Comparison of ENCODE assay signal across 24 mouse cellular contexts in genomic region chr9:124412921-124413320, GRCm38 (mm10).
DNase-seq lines count a peak whose midpoint lies in the region; ATAC-seq lines count a peak whose summit lies in the region.
"Had no signal": no experiment of that assay in that cellular context is flagged by ENCODE, and none has a peak within 500 bp of the region (broad histone marks: within the 10 kb centered on the region; RNA-seq: fewer than 3 reads in every experiment).

No protein-coding gene starts in this region.

- no peaks in the 10 kb centered on the region for H3K36me3 ChIP-seq in forebrain, embryonic 11.5 days (ENCODE audit: control insufficient read depth, insufficient read depth, low read length)
- H3K36me3 ChIP-seq: embryonic facial prominence, embryonic 12.5 days; embryonic facial prominence, embryonic 15.5 days; forebrain, embryonic 12.5 days; forebrain, embryonic 15.5 days; heart, embryonic 12.5 days; heart, embryonic 15.5 days; hindbrain, embryonic 10.5 days; hindbrain, embryonic 13.5 days had no signal

- H3K4me3 ChIP-seq in forebrain, embryonic 11.5 days (ENCODE audit: low read depth, low read length) = no peak overlapping the region
- H3K4me3 ChIP-seq: embryonic facial prominence, embryonic 12.5 days; embryonic facial prominence, embryonic 15.5 days; forebrain, embryonic 12.5 days; forebrain, embryonic 15.5 days; heart, embryonic 12.5 days; heart, embryonic 15.5 days; hindbrain, embryonic 10.5 days; hindbrain, embryonic 13.5 days had no signal

- H3K9me3 ChIP-seq in forebrain, embryonic 11.5 days (ENCODE audit: control insufficient read depth, low read length) = no peaks in the 10 kb centered on the region
- H3K9me3 ChIP-seq: embryonic facial prominence, embryonic 12.5 days; embryonic facial prominence, embryonic 15.5 days; forebrain, embryonic 12.5 days; forebrain, embryonic 15.5 days; heart, embryonic 12.5 days; heart, embryonic 15.5 days; hindbrain, embryonic 10.5 days; hindbrain, embryonic 13.5 days had no signal

- H3K27ac ChIP-seq in forebrain, embryonic 11.5 days (ENCODE audit: low read depth, low read length) = no peak overlapping the region
- H3K27ac ChIP-seq: embryonic facial prominence, embryonic 12.5 days; embryonic facial prominence, embryonic 15.5 days; forebrain, embryonic 12.5 days; forebrain, embryonic 15.5 days; heart, embryonic 15.5 days; hindbrain, embryonic 10.5 days; hindbrain, embryonic 13.5 days had no signal

- H3K9ac ChIP-seq in forebrain, embryonic 11.5 days (ENCODE audit: low read length) = no peak overlapping the region
- H3K9ac ChIP-seq: embryonic facial prominence, embryonic 12.5 days; embryonic facial prominence, embryonic 15.5 days; forebrain, embryonic 12.5 days; forebrain, embryonic 15.5 days; heart, embryonic 12.5 days; heart, embryonic 15.5 days; hindbrain, embryonic 13.5 days had no signal

- H3K4me2 ChIP-seq in forebrain, embryonic 11.5 days (ENCODE audit: low read depth, low read length, severe bottlenecking) = no peak overlapping the region
- H3K4me2 ChIP-seq: embryonic facial prominence, embryonic 12.5 days; embryonic facial prominence, embryonic 15.5 days; forebrain, embryonic 12.5 days; forebrain, embryonic 15.5 days; heart, embryonic 12.5 days; heart, embryonic 15.5 days; hindbrain, embryonic 13.5 days had no signal

- no peaks in the 10 kb centered on the region for H3K4me1 ChIP-seq in forebrain, embryonic 11.5 days (replicated peaks; ENCODE audit: control insufficient read depth, insufficient read depth, low read length)
- H3K4me1 ChIP-seq: embryonic facial prominence, embryonic 12.5 days; embryonic facial prominence, embryonic 15.5 days; forebrain, embryonic 12.5 days; forebrain, embryonic 15.5 days; heart, embryonic 12.5 days; heart, embryonic 15.5 days; hindbrain, embryonic 10.5 days; hindbrain, embryonic 13.5 days had no signal

- H3K27me3 ChIP-seq in forebrain, embryonic 11.5 days (ENCODE audit: control insufficient read depth, insufficient read depth, low read length) = no peaks in the 10 kb centered on the region
- H3K27me3 ChIP-seq: embryonic facial prominence, embryonic 12.5 days; embryonic facial prominence, embryonic 15.5 days; forebrain, embryonic 12.5 days; forebrain, embryonic 15.5 days; heart, embryonic 12.5 days; heart, embryonic 15.5 days; hindbrain, embryonic 13.5 days had no signal

- DNase-seq in CD4-positive helper T cell, adult 2 months (ENCODE audit: low read depth, low spot score) = peak; percentile 56
- DNase-seq in CD4-positive, CD25-positive, alpha-beta regulatory T cell, adult 2 months (ENCODE audit: low read depth, low spot score) = peak; percentile 39
- peak; percentile 13 for DNase-seq in induced T-regulatory cell, adult 2 months (ENCODE audit: low read depth)
- no peak for DNase-seq in urinary bladder, adult 2 months (ENCODE audit: low spot score)
- DNase-seq in forebrain, embryonic 11.5 days (ENCODE audit: low spot score) = no peak
- no peak for DNase-seq in adrenal gland, postnatal 14 days
- DNase-seq: adrenal gland, adult 8-10 months; cerebellum, adult 11 months; cerebellum, adult 2 months; cerebellum, adult 9-11 months; cerebellum, postnatal 25 days; gastrocnemius, postnatal 25 days; heart, adult 18-20 months; heart, postnatal 10 days; heart, postnatal 36 days had no signal

- ATAC-seq in forebrain, embryonic 11.5 days (replicated peaks; ENCODE audit: low FRiP score) = no peak
- ATAC-seq: forebrain, embryonic 15.5 days; hindbrain, embryonic 16.5 days had no signal

Comparison
In these comparisons a context has a peak if more than half of its experiments do, and no peak if none do; other contexts are left out.
1. DNase-seq: peak in CD4-positive helper T cell, adult 2 months (single experiment), CD4-positive, CD25-positive, alpha-beta regulatory T cell, adult 2 months (single experiment) and induced T-regulatory cell, adult 2 months (single experiment); none in urinary bladder, adult 2 months (single experiment), forebrain, embryonic 11.5 days (single experiment) and adrenal gland, postnatal 14 days (single experiment).